Mouse (Mus musculus): Measurements from ENCODE around the gene Lpo.

The Lpo gene

DNA sequence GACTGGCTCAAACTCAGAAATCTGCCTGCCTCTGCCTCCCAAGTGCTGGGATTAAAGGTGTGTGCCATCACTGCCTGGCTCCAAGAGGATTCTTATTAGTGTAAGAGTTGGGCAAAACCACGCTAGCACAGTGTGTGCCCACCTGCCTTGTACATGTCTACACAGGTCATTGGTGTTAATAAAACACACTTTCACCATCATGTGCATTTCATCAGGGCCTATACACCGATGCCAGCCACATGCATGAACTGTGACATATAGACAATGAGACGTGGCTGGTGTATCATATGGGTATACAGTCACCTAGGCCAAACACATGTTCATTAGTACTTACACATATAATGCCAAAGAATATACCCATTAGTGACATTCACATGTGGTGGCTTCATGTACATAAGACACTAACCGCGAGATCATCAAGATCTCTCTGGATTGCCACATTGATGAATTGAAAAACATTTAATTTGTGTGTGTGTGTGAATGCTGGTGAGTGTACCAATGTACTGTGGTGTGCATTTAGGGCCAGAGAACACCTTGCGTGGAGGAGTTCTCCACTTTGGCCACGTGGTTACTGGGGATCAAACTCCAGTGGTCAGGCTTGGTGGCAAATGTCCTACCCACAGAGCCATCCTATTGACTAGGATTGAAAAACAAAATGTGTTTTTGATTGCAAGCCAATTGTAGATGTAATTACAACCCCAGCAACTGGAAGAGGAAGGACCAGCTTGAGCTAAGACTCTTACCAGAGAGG is 69.8 kb downstream of the Lpo start:
- DNase-seq (ENCODE audit: low spot score): no peak

DNA sequence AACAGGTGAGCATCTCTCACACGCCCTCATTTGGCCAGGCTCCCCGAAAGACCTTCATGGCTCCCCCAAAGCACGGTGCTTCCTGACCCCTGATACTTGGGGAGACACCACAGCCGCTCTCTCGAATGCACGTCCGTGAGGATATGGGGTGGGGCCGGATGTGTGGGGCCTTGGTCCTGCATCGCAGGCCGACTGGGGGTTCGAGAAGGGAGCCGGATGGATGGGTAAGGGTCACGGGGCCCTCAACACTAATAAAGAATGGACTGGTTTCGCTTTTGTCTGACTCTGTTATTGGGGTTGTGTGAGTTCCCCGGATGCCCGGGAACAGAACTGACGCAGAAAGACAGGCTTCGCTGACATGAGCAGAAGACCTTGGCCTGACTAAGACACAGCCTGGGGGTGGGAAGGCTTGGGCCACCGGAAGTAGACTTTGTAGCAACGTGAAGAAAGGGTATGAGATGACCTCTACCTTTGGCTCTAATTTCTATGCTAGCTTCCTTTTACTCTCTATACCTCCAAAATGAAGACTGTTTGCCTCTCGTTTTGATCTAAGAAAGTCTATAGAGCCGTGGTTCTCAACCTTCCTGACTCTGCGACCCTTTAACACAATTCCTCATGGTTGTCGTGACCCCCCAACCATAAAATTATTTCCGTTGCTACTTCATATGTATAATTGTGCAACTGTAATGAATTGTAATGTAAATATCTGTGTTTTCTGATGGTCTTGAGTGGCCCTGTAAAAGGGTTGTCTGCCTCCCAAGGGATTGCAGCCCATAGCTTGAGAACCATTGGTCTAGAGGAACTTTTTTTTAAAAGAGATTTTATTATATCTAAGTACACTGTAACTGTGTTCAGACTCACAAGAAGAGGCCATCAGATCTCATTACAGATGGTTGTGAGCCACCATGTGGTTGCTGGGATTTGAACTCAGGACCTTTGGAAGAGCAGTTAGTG is 70.8 kb downstream of the Lpo start:
- DNase-seq (ENCODE audit: low spot score): no peak

Measured in left cerebral cortex, adult 11 months (tissue).